Mouse (Mus musculus) liver, embryonic 12.5 days (tissue): Measurements from ENCODE around the gene Ercc2. TPM values are rescaled to one million over a fixed set of nuclear protein-coding genes. Genes with fewer than 3 reads are reported as not detected.
A peak's percentile ranks its signal among the peaks of the same experiment; 100 is the strongest.

ENCODE experiments used
- ATAC-seq: fragments of 200-750 bp; cut with Nextera tagmentation; 2 replicates; pipeline ENCODE4 v1.8.0; 2017; ENCODE audit warnings: moderate number of reproducible peaks, mild to moderate bottlenecking, moderate library complexity
- H3K27ac ChIP-seq: fragments of 300-500 bp; sonication (generic); 2 replicates; pipeline ENCODE4 v1.5.1; 2016; ENCODE audit warnings: mild to moderate bottlenecking
- H3K27me3 ChIP-seq: fragments of 300-500 bp; sonication (generic); replicated peaks from 2 replicates; pipeline ENCODE4 v1.6.1; 2016; ENCODE audit warnings: mild to moderate bottlenecking, moderate library complexity
- H3K36me3 ChIP-seq: fragments of 300-500 bp; sonication (generic); 2 replicates; pipeline ENCODE4 v1.6.1; 2016; ENCODE audit warnings: mild to moderate bottlenecking, moderate library complexity
- H3K4me1 ChIP-seq: fragments of 300-500 bp; sonication (generic); 2 replicates; pipeline ENCODE4 v1.6.1; 2016
- H3K4me2 ChIP-seq: fragments of 300-500 bp; sonication (generic); 2 replicates; pipeline ENCODE4 v1.6.1; 2016; ENCODE audit warnings: mild to moderate bottlenecking, moderate library complexity
- H3K4me3 ChIP-seq: fragments of 300-500 bp; sonication (generic); 2 replicates; pipeline ENCODE4 v1.5.1; 2016; ENCODE audit warnings: mild to moderate bottlenecking, moderate library complexity
- H3K9ac ChIP-seq: fragments of 300-500 bp; sonication (generic); 2 replicates; pipeline ENCODE4 v1.6.1; 2016; ENCODE audit warnings: mild to moderate bottlenecking, moderate library complexity
- H3K9me3 ChIP-seq: fragments of 300-500 bp; sonication (generic); replicated peaks from 2 replicates; pipeline ENCODE4 v1.6.1; 2016; ENCODE audit warnings: mild to moderate bottlenecking, moderate library complexity
- WGBS: fragments of 180-500 bp; shearing (Covaris S2); methylation state at CpG from one replicate; pipeline ENCODE4 v1.1.7; 2016; ENCODE audit not compliant: insufficient replicate concordance; 5-methylcytosine and 5-hydroxymethylcytosine counted together
- polyA plus RNA-seq: library from polyadenylated mRNA; unstranded; fragments of >200 nt; fragmentation: Nextera tagmentation; extraction: Ambion mirVana; gene quantifications from 2 replicates; pipeline ENCODE4 v1.2.1, GENCODE M21; 2016

Gene Ercc2
- polyA plus RNA-seq, 1 experiment from 2014 or later = 10.9 TPM

DNA sequence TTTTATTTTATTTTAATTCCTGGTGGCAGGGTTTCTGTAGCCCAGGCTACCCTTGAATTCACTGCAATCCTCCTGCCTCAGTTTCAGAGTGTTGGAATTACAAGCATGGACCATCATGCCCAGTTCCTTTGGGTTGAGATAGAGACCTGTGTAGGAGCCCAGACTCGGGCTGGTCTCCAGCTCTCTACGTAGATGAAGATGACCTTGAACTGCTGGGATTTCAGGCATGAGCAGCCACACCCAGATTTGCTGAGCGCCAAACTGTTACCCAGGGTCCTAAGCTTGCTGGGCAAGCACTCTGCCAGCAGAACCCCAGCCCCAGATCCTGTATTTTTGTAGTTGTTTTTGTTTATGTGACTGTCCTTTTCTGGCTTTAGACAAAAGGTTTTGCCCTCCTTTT, 31.7 kb downstream of the Ercc2 start:
- Histone ChIP-seq H3K27ac (no peak overlapping the region), H3K4me2 (no peak overlapping the region), H3K9me3 (peaks cover 6% of the 10 kb centered on the region; the same call in 1 of the 2 replicates), H3K9ac (no peak overlapping the region), H3K4me1 (no peaks in the 10 kb centered on the region), H3K36me3 (no peaks in the 10 kb centered on the region), H3K4me3 (no peak overlapping the region), H3K27me3 (peaks cover 70% of the 10 kb centered on the region)
- no peak for ATAC-seq
- 64% methylated on average over 3 of the region's 3 CpGs for WGBS

DNA sequence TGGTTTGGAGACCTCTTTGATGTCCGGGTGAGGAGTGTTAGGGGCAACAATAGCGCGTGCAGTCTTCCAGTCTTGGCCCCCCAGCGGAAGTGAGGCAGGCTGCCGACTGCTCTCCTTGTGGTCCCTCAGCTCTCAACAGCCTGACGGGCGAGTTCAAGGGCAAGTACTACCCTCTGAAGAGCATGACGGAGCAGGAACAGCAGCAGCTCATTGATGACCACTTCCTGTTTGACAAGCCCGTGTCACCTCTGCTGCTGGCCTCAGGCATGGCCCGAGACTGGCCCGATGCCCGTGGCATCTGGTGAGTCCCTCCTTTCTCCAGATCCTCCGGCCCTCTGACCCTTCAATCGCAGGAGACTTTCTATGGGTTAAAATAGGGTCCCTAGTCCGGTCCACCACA, 34.8 kb downstream of the Ercc2 start:
- no peak overlapping the region for H3K9ac ChIP-seq
- H3K27me3 ChIP-seq = peaks cover 84% of the 10 kb centered on the region
- H3K4me2 ChIP-seq = no peak overlapping the region
- WGBS = 35% methylated on average over 15 of the region's 15 CpGs
- peaks cover 18% of the 10 kb centered on the region for H3K4me1 ChIP-seq
- no peak overlapping the region for H3K27ac ChIP-seq
- ATAC-seq = no peak
- H3K9me3 ChIP-seq = peaks cover 6% of the 10 kb centered on the region; the same call in 1 of the 2 replicates
- H3K36me3 ChIP-seq = no peaks in the 10 kb centered on the region
- H3K4me3 ChIP-seq = no peak overlapping the region

DNA sequence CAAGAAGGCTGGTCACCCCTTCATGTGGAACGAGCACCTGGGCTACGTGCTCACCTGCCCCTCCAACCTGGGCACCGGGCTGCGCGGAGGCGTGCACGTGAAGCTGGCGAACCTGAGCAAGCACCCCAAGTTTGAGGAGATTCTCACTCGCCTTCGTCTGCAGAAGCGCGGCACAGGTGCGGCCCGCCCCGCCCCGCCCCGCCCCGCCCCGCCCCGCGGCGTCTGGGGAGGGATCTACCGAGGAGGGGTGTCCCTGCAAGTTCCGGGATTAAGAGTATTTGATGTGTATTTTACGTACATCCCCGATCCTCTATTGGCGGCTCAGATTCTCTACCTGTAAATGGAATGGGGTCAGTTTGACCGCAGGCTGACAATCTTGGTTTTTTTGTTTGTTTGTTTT, 38.3 kb downstream of the Ercc2 start:
- 7% methylated on average over 28 of the region's 28 CpGs for WGBS
- Histone ChIP-seq H3K27me3 (peaks cover 84% of the 10 kb centered on the region), H3K4me2 (peak overlapping the region; percentile 27; the same call in 1 of the 2 replicates), H3K9ac (no peak overlapping the region), H3K4me3 (peak overlapping the region; percentile 7; the same call in 1 of the 2 replicates), H3K9me3 (no peaks in the 10 kb centered on the region), H3K27ac (no peak overlapping the region), H3K4me1 (peaks cover 19% of the 10 kb centered on the region), H3K36me3 (peaks cover 2% of the 10 kb centered on the region; the same call in 1 of the 2 replicates)
- no peak for ATAC-seq

DNA sequence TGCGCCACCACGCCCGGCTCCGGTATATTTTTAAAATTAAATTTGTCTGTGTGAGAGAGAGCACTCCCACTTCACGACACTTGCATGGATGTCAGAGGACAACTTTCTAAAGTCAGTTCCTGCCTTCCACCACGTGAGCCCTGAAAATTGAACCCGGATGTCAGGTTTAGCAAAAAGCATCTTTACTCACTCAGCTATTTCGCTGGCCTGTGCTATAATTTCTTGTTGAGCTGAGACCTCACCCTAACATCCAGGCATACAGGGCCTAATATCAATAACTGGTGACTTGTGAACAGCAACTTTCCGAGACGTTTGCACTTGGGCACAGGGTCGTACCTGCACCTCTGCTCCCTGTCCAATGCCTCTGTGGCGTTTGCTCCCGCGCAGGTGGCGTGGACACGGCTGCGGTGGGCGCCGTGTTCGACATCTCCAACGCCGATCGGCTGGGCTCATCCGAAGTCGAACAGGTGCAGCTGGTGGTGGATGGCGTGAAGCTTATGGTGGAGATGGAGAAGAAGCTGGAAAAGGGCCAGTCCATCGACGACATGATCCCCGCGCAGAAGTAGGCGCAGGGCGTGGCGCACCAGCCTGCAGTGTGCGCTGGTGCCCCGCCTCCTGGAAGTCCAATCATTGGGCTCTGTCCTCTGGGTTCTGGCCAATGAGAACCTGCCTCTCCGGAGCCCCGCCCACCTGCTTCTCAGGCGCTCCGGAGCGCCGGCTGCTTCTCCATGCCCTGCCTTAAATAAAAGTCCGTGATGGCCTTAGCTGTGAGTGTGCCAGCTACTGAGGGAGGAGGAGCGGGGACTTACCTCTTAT, 39.2 kb downstream of the Ercc2 start:
- Histone ChIP-seq H3K9me3 (no peaks in the 10 kb centered on the region), H3K27me3 (peaks cover 75% of the 10 kb centered on the region), H3K4me3 (peak overlapping the region; percentile 29), H3K4me2 (peak overlapping the region; percentile 60), H3K9ac (no peak overlapping the region), H3K36me3 (peaks cover 11% of the 10 kb centered on the region), H3K27ac (no peak overlapping the region), H3K4me1 (peaks cover 19% of the 10 kb centered on the region)
- WGBS = 12% methylated on average over 43 of the region's 43 CpGs
- ATAC-seq = peak; percentile 91

DNA sequence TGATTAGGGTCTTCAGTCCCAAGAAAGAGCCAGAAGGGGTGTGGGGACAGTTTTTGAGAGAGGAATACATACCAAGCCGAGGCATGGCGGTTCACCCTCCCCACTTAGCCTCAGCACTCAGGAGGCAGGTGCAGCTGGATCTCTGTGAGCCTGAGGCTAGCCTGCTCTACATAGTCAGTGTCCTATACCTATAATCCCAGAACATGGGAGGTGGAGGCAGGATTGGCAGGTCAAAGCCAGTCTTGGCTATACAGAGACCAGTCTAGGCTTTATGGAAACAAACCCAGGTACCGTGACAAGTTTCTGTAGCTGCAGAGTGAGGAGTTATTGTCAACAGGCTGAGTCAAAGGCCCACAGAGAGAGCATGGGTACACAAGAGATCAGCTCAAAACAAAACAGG, 41.3 kb downstream of the Ercc2 start:
- Histone ChIP-seq H3K4me2 (no peak overlapping the region), H3K4me1 (peaks cover 19% of the 10 kb centered on the region), H3K27me3 (peaks cover 54% of the 10 kb centered on the region), H3K27ac (no peak overlapping the region), H3K36me3 (peaks cover 30% of the 10 kb centered on the region), H3K9me3 (no peaks in the 10 kb centered on the region), H3K9ac (no peak overlapping the region), H3K4me3 (no peak overlapping the region)
- ATAC-seq = no peak
- WGBS = 81% methylated on average over 3 of the region's 3 CpGs

DNA sequence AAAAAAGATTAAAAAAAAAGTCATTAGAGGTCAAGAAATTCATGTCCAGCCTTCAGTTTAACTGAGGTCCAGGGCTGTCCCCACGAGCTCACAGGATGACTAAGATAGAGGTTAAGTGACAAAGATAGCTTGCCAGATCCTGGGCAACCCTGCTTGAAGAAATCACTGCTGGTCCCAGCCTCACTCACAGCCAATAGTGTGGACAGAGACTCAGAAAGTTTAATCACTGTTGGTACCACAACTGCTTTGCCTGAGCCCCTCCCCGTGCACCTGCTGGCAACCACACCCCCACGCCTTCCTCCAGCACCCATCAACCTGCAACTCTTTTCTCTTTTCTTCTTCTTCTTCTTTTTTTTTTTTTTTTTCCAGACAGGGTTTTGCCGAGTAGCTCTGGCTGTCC, 42.2 kb downstream of the Ercc2 start:
- Histone ChIP-seq H3K4me3 (no peak overlapping the region), H3K36me3 (peaks cover 40% of the 10 kb centered on the region), H3K4me2 (no peak overlapping the region), H3K9ac (no peak overlapping the region), H3K9me3 (no peaks in the 10 kb centered on the region), H3K27ac (no peak overlapping the region), H3K4me1 (peaks cover 19% of the 10 kb centered on the region), H3K27me3 (peaks cover 44% of the 10 kb centered on the region)
- ATAC-seq = no peak
- 42% methylated on average over 4 of the region's 4 CpGs for WGBS

DNA sequence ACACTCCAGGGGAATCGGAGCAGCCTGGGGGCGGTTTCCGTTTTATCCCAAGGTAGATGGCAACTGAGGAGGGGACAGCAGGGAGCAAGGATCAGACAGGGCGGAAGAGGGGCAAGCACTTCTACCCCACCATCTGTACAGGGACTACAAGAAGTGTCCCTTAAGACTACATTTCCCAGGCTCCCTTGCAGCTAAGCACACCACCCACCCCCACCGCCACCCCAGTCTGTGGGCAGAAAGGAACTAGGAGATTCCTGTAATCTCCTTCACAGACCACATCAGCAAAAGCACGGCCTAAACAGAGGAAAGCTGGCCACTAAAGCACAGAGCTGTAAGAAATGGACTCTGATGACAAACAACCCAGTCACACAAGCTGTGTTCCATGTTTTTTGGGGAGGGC, 44.5 kb downstream of the Ercc2 start:
- H3K27me3 ChIP-seq = peaks cover 21% of the 10 kb centered on the region
- peaks cover 61% of the 10 kb centered on the region for H3K36me3 ChIP-seq
- peaks cover 3% of the 10 kb centered on the region for H3K4me1 ChIP-seq
- H3K4me2 ChIP-seq = no peak overlapping the region
- H3K9ac ChIP-seq = no peak overlapping the region
- no peak overlapping the region for H3K4me3 ChIP-seq
- H3K27ac ChIP-seq = no peak overlapping the region
- ATAC-seq = no peak
- H3K9me3 ChIP-seq = no peaks in the 10 kb centered on the region
- WGBS = 70% methylated on average over 6 of the region's 6 CpGs

DNA sequence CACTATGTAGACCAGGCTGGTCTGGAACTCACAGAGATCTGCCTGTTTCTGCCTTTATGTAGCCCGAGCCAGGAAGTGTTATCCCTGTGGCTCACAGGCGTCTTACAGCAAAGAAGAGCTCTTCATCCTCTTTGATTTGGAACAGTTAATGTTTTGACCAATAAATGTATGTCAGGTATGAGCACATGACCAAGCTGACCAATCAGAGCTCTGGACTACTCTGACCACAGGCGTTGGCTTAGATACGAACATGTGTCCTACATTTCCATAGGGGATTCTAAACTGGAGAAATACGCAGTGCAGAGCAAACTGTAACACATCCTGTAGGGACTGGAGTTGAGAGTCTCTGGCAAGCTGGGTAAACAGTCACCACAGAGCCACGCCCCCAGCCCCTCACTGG, 45.1 kb downstream of the Ercc2 start:
- Histone ChIP-seq H3K4me3 (no peak overlapping the region), H3K4me1 (no peaks in the 10 kb centered on the region), H3K27ac (no peak overlapping the region), H3K36me3 (peaks cover 66% of the 10 kb centered on the region), H3K27me3 (peaks cover 16% of the 10 kb centered on the region), H3K9me3 (no peaks in the 10 kb centered on the region), H3K4me2 (no peak overlapping the region), H3K9ac (no peak overlapping the region)
- no peak for ATAC-seq
- 84% methylated on average over 6 of the region's 6 CpGs for WGBS

DNA sequence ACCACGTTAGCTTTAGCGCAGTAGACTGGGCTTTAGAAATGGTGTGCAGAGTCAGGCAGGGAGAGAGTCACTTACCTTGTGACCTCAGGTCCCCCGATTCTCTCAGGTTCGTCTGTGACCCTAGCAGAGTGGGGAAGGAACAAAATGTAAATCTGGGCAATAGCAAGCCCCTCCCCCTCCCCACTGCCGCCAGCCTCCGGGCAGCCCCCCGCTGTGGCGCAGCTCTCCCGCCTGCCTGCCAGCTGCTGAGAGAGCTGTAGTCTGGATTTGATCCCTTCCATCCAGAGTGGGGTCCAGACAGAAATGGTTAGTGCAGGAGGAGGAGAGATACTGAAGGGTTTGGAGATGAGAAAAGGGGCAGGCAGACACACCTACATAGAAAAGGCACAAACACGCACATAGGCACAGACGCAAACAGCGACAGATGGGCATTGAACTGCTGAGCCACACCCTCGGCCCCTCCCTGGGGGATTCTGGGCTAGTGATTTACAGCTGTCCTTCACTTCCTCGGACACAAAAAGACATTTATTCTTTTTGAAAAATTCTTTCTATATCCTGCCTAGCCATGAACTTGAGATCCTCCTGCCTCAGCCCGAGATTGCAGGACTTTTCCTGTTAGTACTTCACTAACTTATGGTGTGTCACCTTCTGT, 46.3 kb downstream of the Ercc2 start:
- Histone ChIP-seq H3K27me3 (peaks cover 4% of the 10 kb centered on the region; the same call in 1 of the 2 replicates), H3K4me3 (no peak overlapping the region), H3K36me3 (peaks cover 79% of the 10 kb centered on the region), H3K4me2 (no peak overlapping the region), H3K27ac (no peak overlapping the region), H3K9me3 (0 out of 2 replicates have a peak, but pooled peaks cover 3% of the 10 kb centered on the region), H3K9ac (no peak overlapping the region), H3K4me1 (no peaks in the 10 kb centered on the region)
- no peak for ATAC-seq
- 77% methylated on average over 15 of the region's 15 CpGs for WGBS

DNA sequence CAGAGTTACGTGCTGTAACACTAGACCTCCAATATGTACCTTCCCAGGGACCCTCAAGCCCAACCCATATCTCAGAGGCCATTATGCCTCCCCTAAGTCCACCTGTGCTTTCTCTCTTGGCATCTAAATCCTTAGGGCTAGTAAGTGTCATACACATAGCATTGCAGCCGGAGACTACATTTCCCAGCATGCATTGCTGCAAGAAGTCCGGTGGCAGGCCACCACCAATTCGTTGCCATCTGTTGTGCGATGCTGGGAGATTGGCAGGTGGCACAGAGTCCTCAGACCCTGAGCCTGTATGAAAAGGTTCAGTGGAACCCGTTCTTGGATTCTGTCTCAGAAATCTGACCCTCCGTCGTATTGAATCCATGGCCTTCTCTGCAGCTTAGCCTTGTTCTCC, 47.9 kb downstream of the Ercc2 start:
- H3K4me1 ChIP-seq = no peaks in the 10 kb centered on the region
- H3K36me3 ChIP-seq = peaks cover 95% of the 10 kb centered on the region
- no peak overlapping the region for H3K9ac ChIP-seq
- ATAC-seq = no peak
- H3K4me2 ChIP-seq = no peak overlapping the region
- H3K27me3 ChIP-seq = no peaks in the 10 kb centered on the region
- no peak overlapping the region for H3K27ac ChIP-seq
- no peak overlapping the region for H3K4me3 ChIP-seq
- 0 out of 2 replicates have a peak, but pooled peaks cover 3% of the 10 kb centered on the region for H3K9me3 ChIP-seq
- WGBS = 84% methylated on average over 8 of the region's 8 CpGs

DNA sequence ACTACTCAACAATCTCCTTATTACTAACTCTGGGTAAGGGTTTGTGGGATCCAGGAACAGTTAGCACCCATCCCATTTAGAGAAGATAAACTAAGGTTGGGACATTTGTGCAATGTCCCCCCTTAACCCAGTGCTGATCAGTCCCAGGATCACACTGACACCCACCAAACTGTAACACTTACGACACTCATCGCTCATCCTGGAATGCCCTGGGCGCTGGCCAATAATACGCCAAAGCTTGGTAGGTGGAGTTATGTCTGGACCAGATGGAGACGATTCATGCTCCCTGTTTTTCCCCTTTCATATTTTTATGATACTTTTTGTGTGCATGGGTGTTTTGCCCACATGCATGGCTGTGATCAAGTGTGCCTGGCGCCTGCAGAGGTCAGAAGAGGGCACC, 48.6 kb downstream of the Ercc2 start:
- H3K36me3 ChIP-seq = peaks cover 97% of the 10 kb centered on the region

DNA sequence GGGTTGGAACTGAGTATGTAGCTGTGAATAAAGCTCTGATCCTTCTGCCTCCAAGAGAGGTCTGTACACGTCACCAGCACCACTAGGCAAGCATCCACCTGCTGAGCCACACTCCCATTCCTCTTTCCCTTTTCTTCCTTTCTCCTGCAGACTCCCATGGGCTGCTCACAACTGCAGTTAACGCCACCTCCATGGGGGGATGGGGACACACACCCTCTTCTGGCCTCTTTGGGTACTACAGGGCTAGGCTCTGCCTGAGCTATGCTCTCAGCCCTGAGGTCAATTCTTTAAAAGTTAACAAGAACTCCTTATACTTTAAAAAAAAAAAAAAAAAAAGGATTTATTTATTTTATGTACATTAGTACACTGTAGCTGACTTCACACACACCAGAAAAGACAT, 50.7 kb downstream of the Ercc2 start:
- no peak overlapping the region for H3K4me3 ChIP-seq
- no peak for ATAC-seq
- H3K27me3 ChIP-seq = no peaks in the 10 kb centered on the region
- H3K27ac ChIP-seq = no peak overlapping the region
- 0 out of 2 replicates have a peak, but pooled peaks cover 3% of the 10 kb centered on the region for H3K9me3 ChIP-seq
- no peak overlapping the region for H3K9ac ChIP-seq
- WGBS = 88% methylated on average over 2 of the region's 2 CpGs
- peaks cover 98% of the 10 kb centered on the region for H3K36me3 ChIP-seq
- no peaks in the 10 kb centered on the region for H3K4me1 ChIP-seq
- no peak overlapping the region for H3K4me2 ChIP-seq

More for the DNA sequence above, 48.6 kb downstream of the Ercc2 start:
- Histone ChIP-seq H3K4me3 (no peak overlapping the region), H3K9me3 (0 out of 2 replicates have a peak, but pooled peaks cover 3% of the 10 kb centered on the region), H3K9ac (no peak overlapping the region), H3K4me2 (no peak overlapping the region), H3K27me3 (no peaks in the 10 kb centered on the region), H3K4me1 (no peaks in the 10 kb centered on the region), H3K27ac (no peak overlapping the region)
- no peak for ATAC-seq
- WGBS = 80% methylated on average over 6 of the region's 6 CpGs
